Mouse (Mus musculus): ENCODE measurements around the gene Ctbp1. TPM values are rescaled to one million over a fixed set of nuclear protein-coding genes. Genes with fewer than 3 reads are reported as not detected.

Gene Ctbp1
- 100 to 1,000 TPM; 281 to 299 TPM for total RNA-seq (2021)

DNA sequence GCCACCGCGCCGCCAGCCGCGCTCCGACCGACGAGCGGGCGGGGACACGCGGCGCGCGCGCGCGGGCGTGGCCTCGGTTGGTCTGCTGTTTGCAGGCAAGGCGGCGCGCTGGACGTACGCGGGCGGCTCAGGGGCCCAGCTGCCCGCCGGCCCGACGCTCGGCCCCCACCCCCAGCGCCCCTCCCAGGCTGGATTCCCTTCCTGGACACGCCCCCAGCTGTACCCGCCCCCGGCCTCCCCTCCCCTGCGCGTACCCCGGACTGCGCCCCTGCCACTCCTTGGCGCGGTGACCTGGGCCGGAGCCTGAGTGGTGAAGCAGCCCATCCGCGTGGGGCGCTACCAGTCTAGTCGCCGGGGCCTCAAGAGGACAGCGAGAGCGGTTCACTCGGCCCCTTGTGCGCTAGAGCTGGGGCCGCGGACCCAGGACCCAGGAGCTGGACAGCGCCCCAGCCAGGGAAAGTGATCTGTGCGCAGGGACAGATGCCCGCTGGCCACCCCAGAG, at the start of gene Ctbp1:
Gene Ctbp1, minus strand, starts transcription at position 42 of the 502 bp plus-strand sequence.
- peak; percentile 92 to 96 for DNase-seq (ENCODE audit: low spot score in 2 of 2)
- intact Hi-C loops (cut with DNase I): loop anchor here (1.0 kb wide), 2 partner anchors 60 to 103 kb away; partner anchors contain the start of genes Maea and Uvssa

DNA sequence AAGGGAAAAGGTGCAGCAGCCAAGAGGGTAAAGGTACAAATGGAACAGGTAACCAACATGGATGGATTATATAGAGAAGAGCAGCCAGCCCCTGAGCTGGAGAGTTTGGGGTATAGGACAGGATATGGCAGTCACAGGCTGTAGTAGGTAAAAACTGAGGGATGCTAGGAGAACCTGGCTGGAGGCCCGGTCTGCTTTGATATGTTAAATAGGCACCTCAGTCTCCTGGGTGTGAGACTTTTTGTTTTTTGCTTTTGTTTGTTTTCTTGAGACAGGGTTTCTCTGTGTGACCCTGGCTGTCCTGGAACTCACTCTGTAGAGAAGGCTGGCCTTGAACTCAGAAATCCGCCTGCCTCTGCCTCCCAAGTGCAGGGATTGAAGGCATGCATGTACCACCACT, 49.7 kb upstream of the Ctbp1 start:
- intact Hi-C loops (cut with DNase I): no loop called here
- DNase-seq (ENCODE audit: low spot score in 2 of 2): no peak

DNA sequence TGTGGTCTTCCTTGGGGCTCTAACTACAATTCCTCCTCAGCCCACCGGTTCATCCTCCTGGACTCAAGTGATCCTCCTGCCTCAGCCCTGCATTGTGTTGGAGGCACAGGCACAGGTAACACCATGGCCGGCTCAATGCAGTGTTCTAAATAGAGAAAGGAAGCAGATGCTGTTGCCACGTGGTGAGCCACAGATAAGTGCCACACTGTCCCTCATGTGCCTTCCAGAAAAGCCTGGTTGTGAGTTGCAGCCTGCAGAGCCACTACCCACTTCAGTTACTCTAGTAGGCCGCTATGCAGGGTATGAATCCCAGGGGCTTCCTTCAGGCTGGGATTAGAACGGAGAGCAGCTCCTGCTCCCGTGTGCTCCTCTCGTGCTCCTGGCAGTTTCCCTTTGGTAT, 37.4 kb upstream of the Ctbp1 start:
- no peak for DNase-seq (ENCODE audit: low spot score in 2 of 2)
- intact Hi-C loops (cut with DNase I): no loop called here

- intact Hi-C loops (cut with DNase I): no loop called here
- DNase-seq (ENCODE audit: low spot score in 2 of 2): no peak
These were observed 36.1 kb upstream of the Ctbp1 start for GRCm38 (mm10) chr5:33310704-33311462.

DNA sequence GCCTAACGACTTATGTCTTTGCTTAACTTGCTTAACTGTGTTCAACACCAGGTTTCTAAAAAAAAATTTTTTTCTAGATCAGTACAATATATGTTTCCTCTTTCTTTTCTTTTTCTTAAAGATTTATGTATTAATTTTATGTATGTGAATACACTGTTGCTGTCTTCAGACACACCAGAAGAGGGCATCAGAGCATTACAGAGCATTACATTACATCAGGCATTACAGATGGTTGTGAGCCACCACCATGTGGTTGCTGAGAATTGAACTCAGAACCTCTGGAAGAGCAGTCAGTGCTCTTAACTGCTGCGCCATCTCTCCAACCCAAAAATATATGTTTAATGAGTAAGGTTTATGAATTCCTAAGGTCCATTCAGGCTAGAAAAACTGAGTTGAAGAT, 27.0 kb upstream of the Ctbp1 start:
- intact Hi-C loops (cut with DNase I): loop anchor here (10.0 kb wide), 1 partner anchor 247 kb away; no protein-coding TSS in a partner anchor
- no peak for DNase-seq (ENCODE audit: low spot score in 2 of 2)

- no peak for DNase-seq (ENCODE audit: low spot score in 2 of 2)
- intact Hi-C loops (cut with DNase I): no loop called here
These were observed 22.4 kb upstream of the Ctbp1 start for GRCm38 (mm10) chr5:33297164-33297563.

DNA sequence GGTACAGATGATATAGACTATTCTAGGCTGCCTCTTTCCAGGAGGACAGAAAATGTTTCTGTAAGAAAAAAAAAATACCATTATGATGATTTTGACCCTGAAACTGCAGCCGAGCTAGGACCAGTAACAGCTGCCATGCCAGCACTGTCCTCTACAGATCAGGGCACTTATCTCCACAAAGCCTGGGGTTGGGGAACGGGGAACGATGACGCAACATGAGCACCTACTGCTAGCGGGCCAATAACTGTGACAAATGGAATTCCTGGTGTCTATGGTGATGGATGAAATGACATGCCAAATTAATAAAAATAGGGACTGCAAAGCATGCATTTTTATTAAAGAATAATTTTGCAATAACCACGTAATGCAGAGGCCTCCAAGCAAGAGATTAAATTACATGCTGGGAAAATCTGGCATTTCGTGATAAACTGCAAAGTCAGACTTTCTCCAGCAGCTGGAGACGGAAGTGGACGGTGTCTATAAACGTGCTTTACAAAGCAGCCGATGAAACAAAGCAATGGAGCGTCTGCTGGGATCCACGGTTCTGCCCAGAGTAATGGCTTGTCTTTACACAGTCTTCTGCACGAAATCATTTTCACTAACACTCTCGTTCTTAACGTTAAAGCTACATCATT, 19.1 kb upstream of the Ctbp1 start:
- intact Hi-C loops (cut with DNase I): no loop called here
- no peak for DNase-seq (ENCODE audit: low spot score in 2 of 2)

- intact Hi-C loops (cut with DNase I): no loop called here
These were observed 9.2 kb upstream of the Ctbp1 start for GRCm38 (mm10) chr5:33283951-33284350.

DNA sequence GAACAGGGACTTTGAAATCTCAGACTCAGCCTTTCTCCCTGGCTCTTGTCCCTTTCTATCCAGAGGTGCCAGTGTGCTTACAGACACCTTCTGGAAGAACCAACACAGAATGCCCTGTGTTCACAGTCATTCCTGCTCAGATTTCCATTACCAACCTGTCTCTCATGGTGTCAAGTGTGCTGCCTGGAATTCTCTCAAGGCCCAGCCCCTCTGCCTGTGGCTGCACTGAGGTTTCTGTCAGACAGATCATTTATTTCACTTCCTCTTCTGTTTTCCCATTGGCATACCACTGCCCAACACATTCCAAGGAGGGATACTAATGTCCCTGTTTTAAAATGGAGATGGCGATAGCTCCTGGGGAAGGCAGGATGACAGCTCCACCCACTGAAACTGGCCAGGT, 6.6 kb upstream of the Ctbp1 start:
- intact Hi-C loops (cut with DNase I): no loop called here
- no peak for DNase-seq (ENCODE audit: low spot score in 2 of 2)

More at GRCm38 (mm10) chr5:33283951-33284350, 9.2 kb upstream of the Ctbp1 start:
- no peak for DNase-seq (ENCODE audit: low spot score in 2 of 2)

DNA sequence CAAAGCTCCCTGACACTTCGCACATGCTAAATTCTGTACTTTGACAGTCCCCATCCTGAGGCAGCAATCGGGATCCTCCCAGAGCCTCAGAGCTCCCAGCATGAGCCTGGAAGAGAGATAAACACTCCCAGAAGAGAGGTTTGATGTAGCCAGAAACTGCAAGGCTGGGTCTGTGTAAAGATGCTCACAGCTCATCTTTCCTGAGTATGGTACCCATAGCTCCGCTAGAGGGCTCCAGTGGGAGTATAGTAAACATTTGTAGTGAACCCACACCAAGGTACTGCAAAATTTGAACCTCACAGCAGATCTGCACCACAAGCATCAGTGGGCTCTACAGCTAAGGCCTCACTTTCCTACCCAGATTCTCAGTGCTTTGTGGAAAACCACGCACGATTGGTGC, 4.2 kb upstream of the Ctbp1 start:
- peak; percentile 32 to 37 for DNase-seq (ENCODE audit: low spot score in 2 of 2)
- intact Hi-C loops (cut with DNase I): no loop called here

DNA sequence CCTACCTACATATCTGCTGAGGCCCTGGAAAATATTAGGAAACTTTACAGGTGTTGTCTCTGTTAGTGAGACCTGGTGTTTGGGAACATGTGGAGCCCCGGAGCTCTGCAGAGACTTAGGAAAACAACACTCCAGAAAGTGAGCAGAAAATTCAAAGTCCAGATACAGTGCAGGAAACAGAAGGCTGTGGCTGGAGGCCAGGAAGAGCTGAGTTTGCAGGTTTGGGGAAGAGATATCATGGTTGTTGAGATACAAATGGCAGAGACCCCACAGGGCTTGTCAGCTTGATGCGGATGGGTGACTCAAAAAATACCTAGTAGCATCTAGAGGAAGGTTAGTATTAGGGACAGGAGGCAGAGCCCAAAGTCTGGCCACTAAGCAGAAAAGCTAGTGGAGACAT, 2.5 kb upstream of the Ctbp1 start:
- intact Hi-C loops (cut with DNase I): no loop called here
- no peak for DNase-seq (ENCODE audit: low spot score in 2 of 2)

- peak in 1 of 2 experiments; percentile 17 for DNase-seq (ENCODE audit: low spot score in 2 of 2)
- intact Hi-C loops (cut with DNase I): loop anchor here (1.0 kb wide), 1 partner anchor 60 kb away; the partner anchor contains the start of gene Maea
These were observed 960 bp upstream of the Ctbp1 start for GRCm38 (mm10) chr5:33275754-33276153.

DNA sequence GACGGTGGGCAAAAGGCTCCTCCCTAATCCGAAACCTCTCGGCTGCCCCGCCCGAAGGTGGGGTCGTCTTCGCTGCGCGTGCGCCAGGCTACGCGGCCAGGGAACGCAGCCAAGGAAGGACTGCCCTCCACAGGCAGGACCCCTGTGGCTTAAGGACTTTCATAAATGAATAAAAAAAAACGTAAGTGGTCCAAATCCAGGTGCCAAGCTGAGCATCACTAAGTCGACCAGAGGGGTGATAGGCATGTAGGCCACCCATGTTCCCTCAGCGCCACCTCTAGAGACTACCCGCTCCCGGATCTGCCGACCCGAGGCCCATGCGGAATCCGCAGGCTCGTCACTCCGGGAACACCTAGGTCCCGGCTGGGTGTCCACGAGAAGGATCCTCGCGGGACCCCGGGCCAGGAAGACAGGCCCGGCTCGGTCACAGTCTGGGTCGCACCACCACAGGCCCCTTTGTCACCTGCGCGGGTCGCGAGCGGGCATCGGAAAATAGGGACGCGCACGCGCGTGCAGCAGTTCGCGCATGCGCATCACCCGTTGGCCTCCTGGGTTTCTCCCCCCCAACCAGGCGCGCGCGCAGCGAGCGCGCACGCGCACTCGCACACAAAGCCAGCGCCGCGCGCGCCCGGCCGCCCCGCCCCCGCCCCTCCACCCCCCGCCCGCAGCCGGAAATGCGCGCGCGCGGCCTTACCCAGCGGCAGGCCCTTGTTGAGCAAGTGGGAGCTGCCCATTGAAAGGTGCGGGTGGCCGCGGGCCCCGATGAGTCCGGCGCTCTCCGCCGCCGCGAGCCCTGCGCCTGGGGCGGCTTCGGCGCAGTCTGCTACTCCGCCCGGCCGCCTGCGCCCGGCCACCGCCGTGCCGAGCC, 475 bp downstream of the Ctbp1 start:
- intact Hi-C loops (cut with DNase I): loop anchor here (1.0 kb wide), 1 partner anchor 104 kb away; the partner anchor contains the start of gene Uvssa
- peak; percentile 92 to 93 for DNase-seq (ENCODE audit: low spot score in 2 of 2)

GRCm38 (mm10) chr5:33273777-33274084, 1.1 kb downstream of the Ctbp1 start:
- DNase-seq (ENCODE audit: low spot score in 2 of 2): no peak
- intact Hi-C loops (cut with DNase I): loop anchor here (1.0 kb wide), 1 partner anchor 105 kb away; the partner anchor contains the start of gene Uvssa

GRCm38 (mm10) chr5:33272845-33273776, 1.7 kb downstream of the Ctbp1 start:
- intact Hi-C loops (cut with DNase I): no loop called here
- no peak for DNase-seq (ENCODE audit: low spot score in 2 of 2)

- intact Hi-C loops (cut with DNase I): no loop called here
These were observed 2.6 kb downstream of the Ctbp1 start for GRCm38 (mm10) chr5:33272146-33272545.

GRCm38 (mm10) chr5:33270568-33270967, 4.2 kb downstream of the Ctbp1 start:
- peak; percentile 85 to 87 for DNase-seq (ENCODE audit: low spot score in 2 of 2)
- intact Hi-C loops (cut with DNase I): loop anchor here (2.0 kb wide), 1 partner anchor 68 kb away; no protein-coding TSS in a partner anchor

More at GRCm38 (mm10) chr5:33272146-33272545, 2.6 kb downstream of the Ctbp1 start:
- DNase-seq (ENCODE audit: low spot score in 2 of 2): no peak

- intact Hi-C loops (cut with DNase I): no loop called here
- DNase-seq (ENCODE audit: low spot score in 2 of 2): no peak
These were observed 20.4 kb downstream of the Ctbp1 start for GRCm38 (mm10) chr5:33254416-33254815.

DNA sequence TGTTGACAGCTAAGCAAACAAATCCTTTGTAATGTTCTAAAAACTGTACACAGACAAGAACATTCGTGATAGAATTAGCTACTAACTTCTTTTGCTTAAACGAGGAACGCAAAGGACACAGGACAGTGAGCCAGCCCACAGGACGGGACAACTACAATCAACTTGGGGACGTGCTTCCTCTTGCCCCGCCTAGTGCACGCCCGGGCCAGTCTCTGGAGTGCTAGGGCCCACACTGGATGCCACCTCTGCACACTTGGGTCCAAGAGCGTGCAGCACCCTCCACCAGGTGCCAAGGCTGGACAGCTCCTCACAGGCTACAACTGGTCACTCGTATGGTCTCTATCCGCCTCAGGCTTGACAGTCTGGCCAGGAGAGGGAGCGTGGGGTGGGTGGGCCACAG, 26.6 kb downstream of the Ctbp1 start:
- no peak for DNase-seq (ENCODE audit: low spot score in 2 of 2)

More for the DNA sequence above, 26.6 kb downstream of the Ctbp1 start:
- intact Hi-C loops (cut with DNase I): no loop called here
